Mouse (Mus musculus) mature B cell (primary cell): Measurements from ENCODE around the gene Hnrnpc.

ENCODE experiments used
- in situ Hi-C: fragments of 300-500 bp; cut with MboI; formaldehyde crosslinking; loops from 2 replicates; pipeline ENCODE4 v1.14.3; 2019

Gene Hnrnpc

DNA sequence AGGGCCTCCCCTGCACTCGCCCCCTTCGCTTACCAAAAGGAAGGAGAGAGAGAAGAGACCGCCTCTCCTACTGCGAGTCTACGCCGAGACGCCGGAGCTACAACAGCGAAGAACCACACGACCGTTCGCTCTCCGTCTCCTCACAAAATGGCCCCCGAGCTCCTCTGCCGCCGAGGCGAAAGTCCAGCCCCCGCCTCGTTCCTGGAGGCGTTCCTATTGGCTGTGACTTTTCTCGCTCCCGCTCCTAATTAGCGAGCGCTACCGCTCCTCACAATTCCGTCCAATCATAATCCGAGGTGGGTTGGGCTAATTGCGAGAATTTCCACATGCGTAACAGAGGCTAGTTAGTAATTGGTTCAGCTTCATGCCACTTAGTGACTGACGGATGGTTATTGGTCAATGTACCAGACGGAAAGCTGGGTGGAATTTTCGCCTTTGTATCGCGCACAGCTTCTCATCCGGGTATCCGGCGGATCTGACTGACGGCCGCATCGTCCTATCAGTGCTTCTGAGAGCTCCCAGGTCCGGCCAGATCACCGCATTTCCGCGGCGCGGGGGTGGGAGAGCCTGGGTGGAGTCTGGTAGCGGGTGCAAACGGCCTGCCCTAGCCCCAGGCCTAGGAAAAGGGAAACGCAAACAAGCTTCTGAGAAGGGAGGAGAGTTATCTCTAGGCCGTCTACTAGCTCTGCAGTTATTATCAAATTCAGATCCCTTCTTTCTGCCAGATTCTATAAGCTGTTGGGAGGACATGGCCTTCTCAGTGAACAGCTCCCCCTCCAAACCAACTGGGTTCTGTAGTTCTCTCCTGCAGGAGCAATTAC, at the start of gene Hnrnpc:
Gene Hnrnpc (minus strand): TSS at position 173 of the 821 bp plus-strand sequence.
- in situ Hi-C loops, result no loop called here

DNA sequence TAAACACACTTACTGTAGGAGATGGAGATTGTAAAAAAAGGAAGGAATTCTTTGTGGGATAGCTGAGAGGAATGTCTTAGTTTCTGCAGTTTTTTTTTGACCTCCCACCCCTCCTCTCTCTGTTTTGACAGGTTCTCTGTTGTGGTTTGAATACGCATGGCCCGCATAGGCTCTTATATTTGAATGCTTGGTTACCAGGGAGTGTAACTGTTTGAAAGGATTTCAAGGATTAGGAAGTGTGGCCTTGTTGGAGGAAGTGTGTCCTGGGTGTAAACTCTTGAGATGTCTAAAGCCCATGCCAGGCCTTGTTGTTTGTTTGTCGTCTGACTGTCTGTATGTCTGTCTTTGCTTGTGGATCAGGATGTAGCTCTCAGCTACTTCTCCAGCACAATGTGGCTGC, 48.8 kb upstream of the Hnrnpc start:
- in situ Hi-C loops, result no loop called here

DNA sequence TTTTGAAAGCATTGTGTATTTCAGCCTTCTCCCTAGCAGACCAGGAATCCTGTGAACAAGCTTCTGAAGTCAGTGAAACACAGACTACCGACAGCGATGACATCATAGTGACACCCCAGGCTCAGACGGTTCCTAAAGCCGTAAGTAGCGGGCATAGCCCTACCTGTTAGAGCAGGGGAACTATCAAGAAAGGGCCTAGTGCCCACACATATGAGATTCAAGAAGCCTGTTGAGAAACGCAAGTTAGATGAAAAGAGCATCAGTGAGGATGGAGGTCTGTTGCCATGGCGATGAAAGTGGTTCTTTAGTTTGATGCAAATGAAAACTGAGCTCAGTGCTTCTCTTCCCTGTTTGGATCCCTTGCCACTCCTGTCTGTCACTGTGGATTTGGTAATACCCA, 48.4 kb upstream of the Hnrnpc start:
- in situ Hi-C loops, result no loop called here

DNA sequence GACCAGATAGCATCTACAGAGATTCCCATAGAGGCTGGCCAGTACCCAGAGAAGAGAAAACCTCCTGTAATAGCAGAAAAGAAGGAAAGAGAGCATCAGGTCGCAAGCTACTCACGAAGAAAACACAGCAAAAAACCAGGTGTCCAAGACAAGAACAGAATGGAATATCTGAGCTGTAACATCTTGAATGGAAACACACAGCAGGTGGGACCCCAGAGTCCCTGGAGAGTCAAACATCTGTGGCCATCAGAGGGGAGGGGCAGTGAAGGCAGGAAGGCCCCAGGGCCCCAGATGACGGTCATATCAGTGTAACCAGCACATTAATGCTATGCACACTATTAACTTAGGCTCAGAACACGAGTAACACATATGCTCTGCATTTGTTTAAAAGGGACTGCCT, 46.1 kb upstream of the Hnrnpc start:
- in situ Hi-C loops, result no loop called here

DNA sequence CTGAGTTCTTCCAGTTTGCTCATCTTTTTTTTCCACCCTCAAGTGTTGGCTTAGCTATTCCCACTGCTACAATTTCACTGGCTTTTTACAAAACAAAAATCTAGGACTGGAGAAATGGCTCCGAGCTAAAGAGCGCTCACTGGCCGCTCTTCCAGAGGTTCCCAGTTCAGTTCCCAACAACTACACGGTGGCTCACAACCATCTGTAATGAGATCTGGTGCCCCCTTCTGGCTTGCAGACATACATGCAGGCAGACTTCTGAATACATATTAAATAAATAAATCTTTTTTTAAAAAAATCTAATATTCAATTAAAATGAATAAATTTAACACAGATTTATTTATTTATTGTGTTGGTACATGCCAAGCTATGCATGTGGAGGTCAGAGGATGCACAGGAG, 42.7 kb upstream of the Hnrnpc start:
- in situ Hi-C loops, result no loop called here

DNA sequence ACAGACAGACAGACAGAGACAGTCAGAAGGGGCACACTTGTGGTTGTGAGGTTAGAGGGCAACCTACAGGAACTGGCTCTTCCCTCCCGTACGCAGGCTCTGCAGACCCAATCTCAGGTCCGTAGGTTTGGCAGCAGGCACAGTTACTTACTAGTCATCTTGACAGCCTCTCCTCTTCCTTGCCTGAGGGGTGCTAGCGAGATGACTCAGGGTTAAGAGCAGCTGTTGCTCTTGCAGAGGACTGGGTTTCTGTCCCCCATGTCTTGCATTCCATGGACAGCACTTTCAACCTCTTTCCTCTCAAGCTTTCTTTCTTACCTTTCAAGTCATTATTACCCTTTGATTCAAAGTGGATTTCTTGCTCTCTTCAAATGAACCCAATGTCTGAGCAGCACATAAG, 40.3 kb upstream of the Hnrnpc start:
- in situ Hi-C loops, result no loop called here

DNA sequence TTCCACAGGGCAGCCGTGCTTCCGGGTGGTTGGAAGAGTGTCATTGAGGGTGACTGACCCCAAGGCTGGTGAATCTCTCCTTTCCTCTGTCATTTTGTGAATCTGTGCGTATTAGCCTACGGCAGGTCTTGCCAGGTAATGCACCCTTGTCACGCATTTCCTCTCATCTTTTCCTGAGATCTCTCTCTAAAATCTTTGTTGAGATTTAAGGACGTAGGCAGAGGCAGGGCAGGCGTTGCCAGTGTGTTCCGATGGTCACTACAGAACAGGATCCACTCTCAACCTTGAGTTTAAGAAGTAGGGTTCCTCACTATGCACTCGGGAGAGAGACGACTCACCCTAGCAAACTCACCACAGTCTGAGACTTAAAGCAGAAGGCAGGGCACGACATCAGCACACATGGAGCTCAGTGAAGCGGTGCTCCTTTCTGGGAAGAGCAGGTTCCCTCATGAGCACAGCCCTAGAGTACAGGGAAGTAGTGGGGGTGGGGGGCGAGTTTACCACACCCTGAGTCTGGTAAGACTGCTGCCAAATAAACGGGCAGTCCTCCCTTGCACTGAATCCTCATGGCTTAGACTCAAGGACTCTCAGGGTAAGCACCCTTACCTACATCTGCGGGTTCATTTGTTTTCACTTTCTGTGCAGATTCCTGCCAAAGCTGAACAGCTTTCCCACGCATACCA, 37.8 kb upstream of the Hnrnpc start:
- in situ Hi-C loops, result no loop called here

DNA sequence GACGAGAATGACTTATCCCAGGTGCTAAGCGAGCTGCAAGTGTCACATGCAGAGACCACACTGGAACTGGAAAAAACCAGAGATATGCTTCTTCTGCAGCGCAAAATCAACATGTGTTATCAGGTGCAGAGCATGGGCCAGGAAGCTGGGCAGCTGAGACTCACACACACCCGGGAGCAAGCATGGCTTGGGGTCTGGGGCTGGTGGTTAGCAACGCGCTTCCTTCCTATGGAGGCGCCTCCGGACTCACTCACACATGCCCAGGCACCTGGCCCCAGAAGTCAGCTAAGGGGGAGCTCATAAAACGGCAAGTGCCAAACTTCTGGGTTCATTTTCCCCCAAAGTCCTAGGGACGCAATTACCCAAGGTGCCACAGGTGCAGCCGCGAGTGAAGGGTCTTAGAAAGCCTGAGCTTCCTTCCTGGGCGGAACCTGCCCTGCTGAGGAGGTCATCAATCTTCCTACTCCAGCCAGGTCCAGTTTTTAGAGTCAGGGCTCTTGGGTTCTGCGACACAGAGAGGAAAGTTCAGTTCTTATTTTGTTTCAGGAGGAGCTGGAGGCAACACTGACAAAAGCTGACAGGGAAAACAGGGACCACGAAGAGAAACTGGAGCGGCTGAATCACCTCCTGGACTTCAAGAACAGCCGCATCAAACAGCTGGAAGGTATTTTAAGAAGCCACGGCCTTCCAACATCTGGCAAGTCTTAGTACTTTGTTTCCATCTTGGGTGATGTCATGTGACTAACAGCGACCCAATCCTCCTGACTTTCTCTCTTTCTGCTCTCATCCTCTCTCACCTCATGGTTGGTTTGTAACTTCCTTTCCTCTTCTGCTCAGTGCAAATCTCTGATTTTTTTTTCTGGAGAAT, 37.0 kb upstream of the Hnrnpc start:
- in situ Hi-C loops, result no loop called here

DNA sequence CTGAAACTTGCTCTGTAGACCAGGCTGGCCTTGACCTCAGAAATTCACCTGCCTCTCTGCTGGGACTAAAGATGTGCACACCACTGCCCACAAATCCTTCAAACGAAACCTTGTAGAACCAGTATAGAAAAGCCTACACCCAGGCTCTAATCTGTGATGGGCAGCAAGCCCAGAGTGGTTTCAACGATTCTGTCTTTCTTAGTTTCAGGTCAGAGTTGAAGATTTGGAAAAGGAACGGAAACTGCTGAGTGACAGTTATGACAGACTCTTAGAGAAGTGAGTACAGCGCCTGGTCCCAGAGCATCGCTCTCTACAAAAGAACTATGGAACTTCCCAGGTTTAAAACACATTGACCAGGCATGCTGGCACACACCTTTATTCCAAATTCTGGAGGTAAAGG, 29.8 kb upstream of the Hnrnpc start:
- in situ Hi-C loops, result no loop called here

DNA sequence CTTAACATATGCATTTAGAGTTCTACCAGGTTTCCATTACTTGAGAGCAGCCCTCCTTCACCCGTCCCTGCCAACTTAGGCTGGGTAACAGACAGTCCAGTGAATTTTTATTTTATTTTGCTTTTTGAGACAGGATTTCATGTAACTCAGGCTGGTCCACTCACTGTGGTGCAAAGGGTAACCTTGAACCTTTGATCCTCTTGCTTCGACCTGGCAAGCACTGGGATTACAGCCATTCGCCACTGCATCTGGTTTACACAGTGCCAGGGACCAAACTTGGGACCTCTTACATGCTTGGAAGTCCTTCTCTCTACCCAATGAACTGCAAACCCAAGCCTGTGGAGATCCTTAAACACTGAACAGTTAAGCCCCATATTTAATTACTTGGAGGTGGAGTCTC, 20.8 kb upstream of the Hnrnpc start:
- in situ Hi-C loops, result no loop called here

DNA sequence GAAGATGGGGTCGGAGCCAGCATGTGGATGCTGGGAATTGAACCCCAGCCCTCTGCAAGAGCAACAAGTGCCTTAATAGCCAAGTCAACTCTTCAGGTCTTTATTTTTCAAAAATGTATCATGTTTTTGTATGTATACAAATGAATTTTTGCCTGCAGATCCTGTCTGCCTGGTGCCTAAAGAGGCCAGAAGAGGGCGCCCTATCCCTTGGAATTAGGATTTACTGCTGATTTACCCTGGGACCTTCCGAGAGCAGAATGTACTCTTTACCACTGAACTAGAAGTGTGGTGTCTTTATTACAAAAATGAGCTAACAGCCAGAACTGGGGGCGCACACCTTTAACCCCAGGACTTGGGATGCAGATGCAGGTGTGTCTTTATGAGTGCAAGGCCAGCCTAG, 20.1 kb upstream of the Hnrnpc start:
- in situ Hi-C loops, result no loop called here

DNA sequence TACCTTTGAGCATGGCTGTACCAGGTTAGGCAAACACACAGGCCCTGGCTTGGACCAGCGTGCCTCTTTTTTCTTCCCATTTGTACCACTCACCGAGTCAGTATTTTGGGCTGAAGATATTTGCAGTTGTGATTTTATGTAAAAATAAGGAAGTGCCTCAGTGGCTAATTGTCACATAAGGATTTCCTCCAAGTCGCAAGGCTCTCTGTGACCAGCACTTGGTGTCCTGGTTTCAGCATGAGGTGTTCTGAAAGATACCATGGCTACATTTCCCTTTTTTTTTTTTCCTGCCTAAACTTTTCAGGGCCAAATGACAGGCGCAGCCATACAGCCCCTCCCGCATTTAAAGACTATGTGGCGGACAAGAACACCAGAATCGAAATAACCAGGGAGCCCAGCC, 16.3 kb upstream of the Hnrnpc start:
- in situ Hi-C loops, result no loop called here

DNA sequence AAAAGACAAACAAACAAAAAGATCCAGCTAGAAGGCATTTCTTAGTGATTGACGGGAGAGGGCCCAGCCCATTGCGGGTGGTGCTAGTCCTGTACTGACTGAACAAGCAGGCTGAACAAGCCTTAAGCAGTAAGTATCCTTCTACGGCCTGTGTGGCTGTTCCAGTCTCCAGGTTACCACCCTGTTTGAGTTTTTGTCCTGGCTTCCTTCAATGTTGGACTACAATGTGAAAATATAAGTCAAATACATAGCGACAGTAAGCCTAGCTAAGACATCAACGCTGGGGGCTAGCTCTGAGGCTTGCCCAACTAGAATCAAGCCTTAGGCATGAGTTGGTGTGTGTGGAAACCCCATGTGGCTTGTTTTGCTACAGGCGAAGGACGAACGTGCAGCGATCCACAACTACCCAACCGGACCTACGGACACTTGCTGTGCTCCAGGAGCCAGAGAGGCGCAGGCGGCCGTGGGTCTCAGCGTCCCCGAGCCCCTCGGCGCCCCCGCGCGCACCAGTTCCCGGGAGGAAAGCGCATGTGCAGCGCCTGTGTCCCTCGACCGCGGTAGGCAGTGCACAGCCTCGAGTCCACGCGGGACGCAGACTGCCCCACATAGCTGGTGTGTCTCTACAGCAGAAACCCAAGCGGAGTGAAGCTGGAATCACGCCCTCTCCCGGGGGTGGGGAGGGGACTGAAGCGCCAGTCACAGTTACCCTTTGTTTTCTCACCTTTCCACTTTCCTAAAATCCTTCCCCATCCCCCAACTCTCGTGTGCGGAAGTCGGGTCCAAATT, 15.2 kb upstream of the Hnrnpc start:
- in situ Hi-C loops, result no loop called here

DNA sequence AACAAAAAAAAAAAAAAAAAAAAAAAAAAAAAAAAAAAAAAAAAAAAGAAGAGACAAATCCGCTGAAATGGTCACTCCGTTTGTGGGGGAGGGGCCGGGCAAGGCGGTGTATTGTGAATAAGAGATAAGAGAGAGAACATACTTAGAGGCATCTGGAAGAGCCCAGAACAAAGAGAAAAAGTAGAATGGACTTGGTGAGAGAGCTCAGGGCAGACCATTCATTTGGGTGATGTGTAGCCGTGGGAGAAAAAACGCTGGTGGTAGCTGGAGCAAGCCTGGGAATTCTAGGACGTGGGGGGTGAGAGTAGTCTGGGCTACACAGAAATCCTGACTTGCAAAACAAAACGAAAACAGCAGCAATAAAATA, 14.6 kb upstream of the Hnrnpc start:
- in situ Hi-C loops, result no loop called here

DNA sequence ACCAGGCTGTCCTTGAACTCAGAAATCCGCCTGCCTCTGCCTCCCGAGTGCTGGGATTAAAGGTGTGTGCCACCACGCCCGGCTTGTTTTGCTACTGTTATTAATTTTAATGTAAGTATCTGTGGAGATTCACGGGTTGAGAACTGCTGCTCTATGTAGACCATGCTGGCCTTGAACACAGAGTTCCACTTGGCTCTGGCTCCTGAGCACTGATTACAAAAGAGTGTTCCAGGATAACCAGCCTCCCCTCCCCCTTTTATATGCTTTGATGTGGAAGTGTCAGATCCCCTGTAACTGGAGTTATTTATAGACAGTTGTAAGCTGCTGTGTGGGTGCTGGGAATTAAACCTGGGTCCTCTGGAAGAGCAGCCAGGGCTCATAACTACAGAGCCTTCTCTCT, 13.4 kb upstream of the Hnrnpc start:
- in situ Hi-C loops, result no loop called here

DNA sequence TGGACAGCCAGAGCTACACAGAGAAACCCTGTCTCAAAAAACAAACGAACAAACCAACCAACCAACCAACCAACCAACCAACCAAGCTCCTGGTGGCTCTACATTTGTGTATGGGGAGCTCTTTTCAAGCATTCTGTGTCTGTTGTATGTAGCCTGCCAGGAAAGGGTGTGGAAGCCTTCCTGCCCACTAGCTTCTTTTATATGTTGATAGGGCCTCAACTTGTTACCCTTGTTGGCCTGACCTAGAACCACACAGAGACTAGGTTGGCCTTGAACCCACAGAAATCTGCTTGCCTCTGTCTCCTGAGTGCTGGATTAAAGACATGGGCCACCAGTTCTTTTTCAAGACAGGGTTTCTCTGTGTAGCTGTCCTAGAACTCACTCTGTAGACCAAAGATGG, 10.3 kb upstream of the Hnrnpc start:
- in situ Hi-C loops, result no loop called here

DNA sequence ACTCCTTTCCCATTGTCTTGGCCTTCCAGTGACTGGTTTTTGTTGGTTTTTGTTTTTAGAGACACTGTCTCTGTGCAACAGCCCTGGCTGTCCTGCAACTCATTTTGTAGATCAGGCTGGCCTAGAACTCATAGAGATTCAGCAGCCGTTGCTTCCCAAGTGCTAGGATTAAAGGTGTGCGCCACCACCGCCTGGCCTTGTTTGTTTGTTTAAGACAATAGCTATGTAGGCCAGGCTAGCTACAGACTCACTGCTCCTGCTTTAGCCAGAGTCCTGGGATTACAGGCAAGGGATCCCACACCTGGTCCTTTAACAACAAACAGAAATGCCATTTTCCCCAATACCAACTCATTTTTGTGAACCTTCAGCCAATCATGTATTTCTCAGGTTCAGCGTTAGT, 6.5 kb upstream of the Hnrnpc start, which contains the start of gene Rpgrip1:
Gene Rpgrip1 (plus strand): TSS at position 359 of the 400 bp plus-strand sequence.
- in situ Hi-C loops, result no loop called here

DNA sequence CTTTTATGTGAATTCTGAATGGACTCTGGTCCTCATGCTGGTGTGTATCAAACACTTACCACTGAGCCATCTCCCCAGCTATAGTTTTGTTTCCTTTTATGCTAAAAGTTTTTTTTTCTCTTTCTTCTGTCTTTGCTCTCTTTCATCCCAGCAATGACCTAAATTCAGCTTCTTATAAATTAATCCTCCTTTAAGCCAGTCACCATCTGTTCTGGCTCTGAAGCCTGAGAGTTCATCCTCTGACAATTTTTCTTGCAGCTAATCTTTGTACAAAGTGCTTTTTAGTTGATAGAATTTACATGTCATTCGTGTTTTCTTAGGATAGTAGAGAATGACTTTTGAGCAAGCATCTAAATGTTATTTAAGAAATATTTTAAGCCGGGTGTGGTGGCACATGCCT, 4.2 kb upstream of the Hnrnpc start:
- in situ Hi-C loops, result no loop called here

DNA sequence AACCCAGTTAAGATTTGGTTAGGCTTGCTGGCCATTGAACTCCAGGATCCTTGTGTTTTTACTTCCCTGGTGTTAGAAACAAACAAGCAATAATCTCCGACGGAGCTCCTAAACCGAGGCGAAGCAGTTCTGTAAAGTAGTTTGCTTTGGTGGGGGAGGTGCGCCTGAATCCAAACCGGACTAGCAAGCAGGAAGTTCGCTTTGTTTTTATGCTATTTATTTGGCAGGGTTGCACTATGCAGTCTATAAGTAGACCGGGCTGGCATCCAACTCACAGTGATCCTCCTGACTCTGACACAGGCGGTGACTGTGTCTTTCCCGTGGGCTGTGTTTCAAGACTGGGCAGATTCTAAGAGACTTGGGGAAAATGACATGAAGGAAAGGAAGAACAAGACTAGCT, 2.9 kb upstream of the Hnrnpc start:
- in situ Hi-C loops, result no loop called here

DNA sequence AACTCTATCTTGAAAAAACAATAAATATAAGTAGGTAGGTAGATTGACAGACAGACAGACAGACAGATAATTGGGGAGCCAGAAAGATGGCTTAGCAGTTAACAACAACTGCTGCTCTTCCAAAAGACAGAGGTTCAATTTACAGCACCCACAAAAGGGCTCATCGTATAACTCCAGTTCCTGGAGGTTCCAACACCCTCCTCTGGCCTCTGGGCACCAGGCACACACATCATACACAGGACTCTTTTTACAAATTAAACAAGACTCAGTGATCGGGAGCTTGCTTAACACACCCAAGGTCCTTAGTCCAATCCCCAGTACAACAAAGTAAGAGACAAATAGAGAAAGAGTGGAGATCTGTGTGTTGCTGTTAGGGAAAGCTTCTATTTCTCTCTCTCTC, 1.5 kb upstream of the Hnrnpc start:
- in situ Hi-C loops, result no loop called here

DNA sequence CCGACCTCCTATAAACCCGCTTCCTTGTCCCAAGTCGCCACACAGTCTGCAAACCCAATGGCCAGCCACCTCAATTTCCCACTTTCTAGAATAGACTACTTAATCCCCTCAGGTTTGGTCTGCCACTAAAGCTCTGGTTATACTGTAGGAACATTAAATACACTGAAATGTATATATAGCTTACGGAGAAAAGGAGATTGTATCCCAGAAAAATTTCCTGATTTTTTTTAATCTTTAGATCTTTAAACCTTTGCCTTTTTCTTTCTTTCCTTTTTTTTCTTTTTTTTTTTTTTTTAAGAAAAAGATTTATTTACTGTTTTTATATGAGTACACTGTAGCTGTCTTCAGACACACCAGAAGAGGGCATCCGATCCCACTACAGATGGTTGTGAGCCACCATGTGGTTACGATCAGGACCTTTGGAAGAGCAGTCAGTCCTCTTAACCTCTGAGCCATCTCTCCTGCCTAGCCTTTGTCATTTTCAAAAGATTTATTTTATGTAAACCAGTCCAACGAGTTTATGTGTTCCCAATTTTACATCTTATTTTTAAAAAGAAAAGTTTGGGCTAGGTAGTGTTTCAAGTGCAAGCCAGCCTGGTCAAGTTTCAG, 953 bp upstream of the Hnrnpc start:
- in situ Hi-C loops, result no loop called here
